Mouse (Mus musculus) NIH3T3 (cell line): ENCODE data around the gene Aqp5.

Source experiments
- DNase-seq: peaks from one replicate; pipeline ENCODE4 v3.0.0-alpha.2; 2012; ENCODE audit warnings: low read depth

Gene Aqp5

DNA sequence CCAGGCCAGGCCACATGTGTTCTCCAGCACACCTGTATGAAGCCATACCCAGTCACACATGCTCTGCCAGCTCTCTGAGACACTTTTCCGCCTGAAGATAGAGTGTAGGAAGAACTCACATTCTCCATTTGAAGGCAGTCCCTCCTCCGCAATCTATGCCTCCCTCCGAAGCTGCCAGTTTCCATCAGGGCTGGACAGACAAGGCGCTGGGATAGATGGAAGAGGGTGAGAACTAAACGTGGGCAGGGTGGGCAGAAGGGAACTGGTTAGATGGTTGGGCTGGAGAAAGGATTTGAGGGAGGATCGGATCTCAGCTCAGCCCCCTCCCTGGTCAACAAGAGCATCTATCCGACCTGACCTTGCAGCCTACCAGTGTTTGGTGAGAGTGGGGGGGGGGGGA, 6.3 kb downstream of the Aqp5 start:
- no peak for DNase-seq

DNA sequence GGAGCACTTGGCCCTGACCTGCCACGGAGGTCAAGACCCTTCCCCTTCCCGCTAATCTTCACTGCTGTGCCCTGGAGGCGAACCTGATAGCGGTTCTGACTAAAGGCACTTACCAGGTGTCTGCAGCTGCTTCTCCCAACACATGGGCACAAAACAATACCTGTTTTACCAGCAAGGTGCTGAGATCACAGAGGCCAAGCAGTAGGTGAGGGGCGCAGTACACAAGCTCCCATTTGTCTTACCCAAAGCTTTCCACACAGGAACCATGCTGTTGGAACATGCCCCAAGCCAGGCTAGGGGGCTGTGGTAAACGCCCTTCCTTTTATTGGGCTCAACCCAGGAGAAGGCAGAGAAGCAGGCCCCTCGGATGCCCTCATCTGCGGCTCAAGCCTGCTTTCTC, 7.0 kb downstream of the Aqp5 start:
- DNase-seq: no peak

DNA sequence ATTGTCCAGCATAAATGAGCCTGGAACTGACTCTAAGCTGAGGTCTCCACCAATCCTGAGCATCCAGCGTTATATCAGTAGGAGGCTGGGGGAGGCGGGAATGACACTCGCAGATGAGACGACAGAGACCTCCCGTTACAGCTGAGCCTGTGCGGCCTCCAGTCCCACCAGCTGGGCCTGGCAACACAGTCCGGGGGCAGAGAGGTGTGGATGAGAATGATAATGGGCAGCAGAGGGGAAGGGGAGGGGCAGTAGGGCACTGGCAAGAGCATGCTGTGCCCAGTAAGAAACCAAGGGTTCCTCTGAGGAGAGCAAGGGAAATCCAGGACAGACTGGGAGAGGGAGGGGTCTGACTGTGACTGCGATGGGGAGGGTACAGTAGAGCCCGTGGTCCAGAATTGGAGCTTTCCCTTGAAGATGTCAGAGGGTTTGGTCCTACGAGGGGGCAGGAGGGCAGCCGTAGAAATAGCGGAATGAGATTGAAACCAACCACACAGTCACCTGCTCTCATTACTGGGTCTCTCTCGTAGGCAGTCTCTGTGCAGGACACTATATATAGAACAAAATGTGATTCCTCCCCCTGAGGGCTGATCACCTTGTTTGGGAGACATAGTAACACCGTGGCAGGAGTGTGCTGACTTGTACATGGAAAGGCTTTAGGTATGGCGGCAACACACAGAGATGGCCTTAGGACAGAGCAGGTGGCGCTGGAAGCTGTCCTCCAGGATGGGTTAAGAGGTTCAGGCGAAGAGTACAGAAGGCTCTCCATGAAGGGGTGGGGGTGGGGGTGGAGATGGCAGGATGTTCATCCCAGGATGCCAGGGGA, 8.9 kb downstream of the Aqp5 start:
- DNase-seq: no peak

DNA sequence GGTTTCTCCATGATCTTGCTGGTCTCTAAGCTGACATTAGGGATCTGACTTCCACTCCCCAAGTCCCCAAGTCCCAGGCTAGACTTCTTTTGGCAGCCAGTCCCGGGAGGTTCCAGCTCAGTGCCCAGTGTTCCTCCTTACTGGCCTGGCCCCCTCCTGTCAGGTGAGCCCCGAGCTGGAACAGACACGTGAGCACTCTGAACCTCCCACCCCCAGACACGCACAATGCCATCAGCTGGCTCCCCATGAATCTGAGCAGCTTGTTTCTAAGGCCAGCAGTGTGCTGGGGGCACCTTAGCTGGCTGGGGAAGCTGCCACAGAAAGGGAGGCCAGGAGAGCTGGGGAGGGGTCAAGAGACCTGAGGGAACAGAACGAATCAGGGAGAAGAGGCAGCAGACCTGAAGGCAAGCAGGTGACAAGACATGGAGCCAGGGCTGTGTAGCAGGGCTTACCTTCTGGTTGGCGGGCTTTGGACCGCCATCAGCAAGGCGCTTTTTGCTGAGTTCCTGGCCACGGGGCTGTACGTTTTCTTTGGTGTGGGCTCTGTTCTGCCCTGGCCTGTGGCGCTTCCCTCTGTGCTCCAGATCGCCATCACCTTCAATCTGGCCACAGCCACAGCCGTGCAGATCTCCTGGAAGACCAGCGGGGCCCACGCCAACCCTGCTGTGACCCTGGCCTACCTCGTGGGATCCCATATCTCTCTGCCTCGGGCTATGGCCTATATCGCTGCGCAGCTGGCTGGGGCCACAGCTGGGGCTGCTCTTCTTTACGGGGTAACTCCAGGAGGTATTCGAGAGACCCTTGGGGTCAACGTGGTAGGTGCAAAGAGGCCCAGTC, 10.6 kb downstream of the Aqp5 start, which contains the start of gene Aqp6:
Aqp6 (plus strand) TSS at position 415 of the 837 bp plus-strand sequence.
- DNase-seq: no peak

DNA sequence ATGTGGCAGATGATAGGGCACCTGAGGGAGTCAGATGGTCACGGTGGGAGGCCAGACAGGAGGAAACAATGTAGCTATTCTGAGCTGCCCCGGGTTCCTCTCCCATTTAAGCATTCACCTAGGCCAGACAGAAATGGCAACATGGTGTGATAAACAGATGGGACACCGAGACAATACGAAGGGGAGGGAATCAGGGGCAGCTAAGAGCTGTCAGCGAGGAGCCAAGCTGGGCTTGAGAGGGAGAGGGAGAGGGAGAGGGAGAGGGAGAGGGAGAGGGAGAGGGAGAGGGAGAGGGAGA, 11.2 kb downstream of the Aqp5 start:
- DNase-seq: no peak

DNA sequence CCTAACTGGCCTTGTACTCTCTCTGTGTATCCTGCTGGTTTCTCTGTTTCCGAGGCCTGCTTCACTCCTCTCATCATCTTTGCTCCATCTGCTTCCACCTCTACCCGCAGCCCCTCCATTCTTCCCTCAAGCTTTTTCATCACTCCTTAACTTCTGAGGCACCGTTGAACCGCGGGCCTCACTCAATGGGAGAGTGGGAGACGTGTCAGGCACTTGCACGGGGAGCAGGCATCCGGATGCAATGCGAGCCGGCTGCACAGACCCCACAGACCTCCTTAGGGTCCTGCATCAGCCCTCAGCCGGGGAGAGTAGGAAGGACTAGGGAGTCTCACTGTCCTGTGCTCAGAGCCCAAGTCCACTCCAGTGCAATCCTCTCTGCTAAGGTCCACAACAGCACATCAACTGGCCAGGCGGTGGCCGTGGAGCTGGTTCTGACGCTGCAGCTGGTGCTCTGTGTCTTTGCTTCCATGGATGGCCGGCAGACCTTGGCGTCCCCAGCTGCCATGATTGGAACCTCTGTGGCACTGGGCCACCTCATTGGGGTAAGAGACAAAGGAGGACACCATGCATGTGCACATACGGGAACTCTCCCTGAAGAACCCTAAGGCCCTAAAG, 11.7 kb downstream of the Aqp5 start:
- no peak for DNase-seq

DNA sequence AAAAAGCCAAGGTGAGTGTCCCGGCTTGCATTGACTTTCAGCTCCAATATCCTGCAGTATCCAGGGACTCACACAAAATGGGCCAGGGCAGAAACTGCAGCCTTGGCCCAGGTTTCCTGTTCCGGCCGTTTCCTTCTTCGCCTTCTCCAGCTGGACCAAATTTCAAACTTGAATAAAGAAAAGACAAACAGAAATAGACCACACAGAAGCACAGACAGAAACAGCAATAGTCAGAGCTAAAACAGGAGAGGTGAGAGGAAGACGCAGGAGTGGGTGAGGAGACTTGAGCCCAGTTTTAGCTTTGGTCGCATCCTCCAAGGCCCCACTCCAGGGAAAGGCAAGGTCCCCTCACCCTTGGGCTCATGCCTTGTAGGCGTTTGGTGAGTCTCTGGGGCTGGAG, 12.6 kb downstream of the Aqp5 start:
- no peak for DNase-seq

DNA sequence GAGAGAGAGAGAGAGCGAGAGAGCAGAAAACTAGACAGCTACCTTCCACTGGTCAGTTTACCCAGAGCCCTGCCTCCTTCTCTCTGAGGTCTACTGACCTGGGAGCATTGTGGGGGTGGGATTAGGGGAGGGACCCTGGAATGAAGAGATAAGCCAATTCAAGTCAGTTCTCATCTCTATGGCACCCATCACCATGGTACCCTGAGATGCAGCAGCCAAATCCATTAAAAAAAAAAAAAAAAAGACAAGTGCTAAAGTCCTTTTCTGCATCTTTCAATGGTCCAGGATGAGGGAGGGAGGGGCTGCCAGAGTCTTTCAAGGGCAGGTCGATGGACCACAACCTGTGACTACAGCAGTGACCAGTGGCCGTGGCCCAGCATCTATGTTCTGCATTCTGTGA, 15.0 kb downstream of the Aqp5 start:
- DNase-seq: no peak

DNA sequence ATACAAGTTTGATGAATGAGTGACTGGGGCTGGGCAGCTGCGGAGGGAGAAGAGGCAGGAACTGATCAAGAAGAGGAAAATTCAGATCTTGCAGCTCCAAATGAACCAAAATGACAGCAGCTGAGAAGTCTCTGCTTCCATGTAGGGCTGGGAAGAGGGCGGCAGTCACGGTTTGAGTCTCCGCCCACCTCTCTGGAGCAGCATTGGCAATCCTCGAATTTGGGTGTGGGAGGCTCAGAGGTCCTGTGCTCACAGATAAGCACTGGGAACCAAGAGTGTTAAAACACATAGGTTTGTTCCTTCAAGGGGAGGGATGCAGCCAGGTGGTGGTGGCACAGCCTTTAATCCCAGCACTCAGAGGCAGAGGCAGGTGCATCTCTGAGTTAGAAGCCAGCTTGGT, 15.9 kb downstream of the Aqp5 start:
- peak; percentile 46 for DNase-seq

DNA sequence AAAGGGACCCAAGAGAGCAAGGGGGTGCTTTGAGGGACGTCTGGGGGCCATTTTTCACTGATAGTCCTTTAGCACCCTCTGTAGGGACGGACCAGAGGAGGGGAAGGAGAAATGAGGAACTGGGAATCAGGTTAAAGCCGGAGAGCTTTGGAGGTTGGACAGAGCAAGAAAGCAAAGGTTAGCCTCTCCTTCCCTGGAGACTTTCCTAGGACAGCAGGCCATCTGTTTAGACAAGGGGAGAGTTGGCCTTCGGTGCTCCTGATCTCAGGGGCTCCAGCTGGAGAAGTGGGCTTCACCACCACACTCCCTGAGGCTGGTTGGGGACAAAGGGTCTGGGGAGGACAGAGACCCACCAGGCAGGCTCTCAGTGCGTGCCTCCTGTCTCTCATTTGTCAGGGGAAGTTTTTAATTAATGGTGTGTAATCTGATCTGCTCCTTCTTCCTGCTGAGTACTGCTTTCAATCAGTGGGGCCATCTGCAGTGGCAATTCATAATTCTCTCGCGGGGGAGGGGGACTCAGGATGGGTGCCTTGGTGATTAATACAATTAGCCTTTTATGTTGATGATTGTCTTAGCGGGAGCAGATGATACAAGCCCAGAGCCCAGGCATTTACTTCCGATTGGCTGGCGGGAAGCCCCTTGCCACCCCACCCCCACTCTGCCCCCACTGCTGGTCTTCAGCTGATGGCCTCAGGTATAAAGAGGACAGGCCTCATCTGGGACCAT, 17.0 kb downstream of the Aqp5 start:
- no peak for DNase-seq

DNA sequence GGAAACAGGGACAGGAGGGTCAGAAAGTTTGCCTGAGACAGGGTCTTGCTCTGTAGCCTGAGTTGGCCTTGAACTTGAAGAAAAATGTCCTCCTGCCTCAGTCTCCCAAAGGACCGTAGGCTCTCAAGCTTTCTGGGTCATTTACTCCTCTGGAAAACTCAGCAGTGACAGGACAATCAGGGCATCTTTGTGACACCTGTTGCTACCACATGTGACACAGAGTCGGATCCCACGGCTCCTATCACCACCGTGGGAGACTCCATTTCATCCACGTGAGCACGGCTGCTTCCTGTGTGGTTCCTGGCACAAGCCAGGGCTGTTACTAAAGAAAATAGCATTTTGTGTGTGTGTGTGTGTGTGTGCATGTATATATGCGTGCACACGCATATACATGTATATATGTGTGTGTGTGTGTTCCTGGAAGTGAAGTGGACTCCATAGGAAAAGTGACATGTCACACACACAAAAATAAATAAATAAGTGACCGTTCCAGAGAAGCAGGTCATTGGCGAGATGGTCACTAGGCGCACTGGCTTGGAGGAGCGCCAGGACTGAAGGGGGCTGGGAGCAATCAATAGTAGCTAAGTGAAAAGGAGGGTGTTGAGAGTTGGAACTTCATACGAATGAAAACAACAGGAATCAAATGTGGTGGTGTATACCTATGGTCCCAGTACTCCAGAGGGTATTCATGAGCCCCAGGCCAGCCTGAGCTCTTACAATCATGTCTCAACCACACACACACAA, 18.0 kb downstream of the Aqp5 start:
- DNase-seq: no peak

DNA sequence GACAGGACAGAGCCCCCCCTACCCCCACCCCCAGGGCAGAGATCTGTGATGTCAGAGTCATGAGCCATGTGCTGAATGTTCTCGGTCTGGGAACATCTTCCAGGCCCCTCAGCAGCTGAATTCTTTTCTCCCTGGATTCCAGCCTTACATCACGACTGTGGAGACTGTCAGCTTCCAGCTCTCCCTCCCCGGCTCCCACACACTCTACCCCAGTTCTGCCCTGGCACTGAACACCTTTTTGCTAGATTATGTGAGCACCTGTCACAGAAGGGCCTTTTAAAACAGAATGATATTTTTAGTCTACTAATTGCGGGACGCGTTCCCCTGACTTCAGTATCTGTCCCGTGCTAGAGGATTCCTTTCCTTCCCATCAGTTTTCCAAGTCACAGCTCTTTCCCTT, 21.0 kb downstream of the Aqp5 start:
- DNase-seq: no peak

DNA sequence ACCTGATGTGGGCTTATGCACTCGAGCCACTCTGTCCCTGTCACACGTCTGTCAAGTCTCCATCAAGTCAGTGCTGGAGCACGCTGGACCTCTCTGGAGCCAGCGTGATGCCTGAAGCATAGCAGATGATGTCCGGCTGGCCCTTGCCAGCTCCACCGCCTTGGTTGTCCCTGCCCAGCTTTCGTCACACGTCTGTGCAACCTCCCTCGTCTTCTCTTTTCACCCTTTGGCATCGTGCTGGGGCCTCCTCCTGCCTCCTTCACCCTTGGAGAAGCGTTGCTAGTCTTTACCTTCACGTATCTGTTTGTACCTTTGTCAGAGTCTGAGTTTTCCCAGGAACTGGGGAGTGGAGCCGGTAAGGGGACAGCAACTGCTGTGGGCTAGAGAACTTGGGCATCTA, 23.7 kb downstream of the Aqp5 start:
- DNase-seq: no peak

DNA sequence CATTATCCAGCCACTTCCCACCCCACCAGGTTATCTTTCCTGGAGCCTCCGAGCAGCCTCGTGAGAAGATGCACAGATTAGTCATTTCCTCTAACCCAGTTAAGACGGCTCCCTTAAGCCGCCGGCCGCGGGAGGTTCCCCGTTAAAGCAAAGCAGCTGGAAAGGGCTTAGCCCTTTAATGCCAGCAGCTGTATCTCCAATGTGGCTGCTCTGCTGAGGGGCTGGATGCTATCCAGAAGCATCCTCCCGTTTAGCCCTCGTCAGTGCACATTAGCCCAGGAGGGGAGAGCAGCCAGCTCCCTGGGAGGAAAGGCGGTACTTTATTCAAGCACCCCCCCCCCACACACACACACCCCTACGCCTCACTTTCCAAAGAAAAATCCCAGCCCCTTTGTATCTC, 24.2 kb downstream of the Aqp5 start:
- peak; percentile 96 for DNase-seq

DNA sequence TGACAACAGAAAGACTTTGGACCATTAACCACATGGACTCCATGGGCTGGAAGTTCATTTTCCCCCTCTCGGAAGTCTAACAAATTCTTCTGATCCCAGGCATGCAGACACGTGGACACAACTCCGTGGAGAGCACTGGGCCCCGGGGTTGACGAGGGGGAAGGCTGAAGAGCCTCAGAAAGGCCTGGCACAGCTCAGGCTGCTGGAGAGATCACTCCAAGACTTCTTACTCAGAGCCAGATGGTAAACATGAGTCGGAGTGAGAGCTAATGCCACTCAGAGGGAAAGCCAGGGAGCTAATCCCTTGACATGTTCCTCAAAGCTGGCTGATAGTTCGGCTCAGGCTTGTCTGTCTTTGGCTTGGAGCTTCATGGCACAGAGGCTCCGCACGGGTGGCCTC, 24.7 kb downstream of the Aqp5 start:
- DNase-seq: peak; percentile 87

DNA sequence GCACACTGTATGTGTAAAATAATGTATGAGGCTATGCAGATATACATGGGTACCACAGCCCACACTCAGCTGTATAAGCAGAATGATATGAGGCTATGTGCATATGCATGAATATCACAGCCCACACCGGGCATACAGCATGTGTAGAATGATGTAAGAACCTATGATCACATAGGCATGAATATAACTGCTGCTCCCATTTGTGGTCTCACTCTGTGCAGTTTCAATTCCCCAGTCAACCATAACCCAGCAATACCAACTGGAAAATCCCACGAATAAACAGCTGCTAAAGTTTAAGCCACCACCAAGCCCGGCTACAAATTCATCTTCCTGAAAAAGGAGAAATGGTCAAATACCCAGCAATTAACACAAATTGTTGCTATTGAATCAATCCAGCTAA, 28.0 kb downstream of the Aqp5 start:
- DNase-seq: no peak

DNA sequence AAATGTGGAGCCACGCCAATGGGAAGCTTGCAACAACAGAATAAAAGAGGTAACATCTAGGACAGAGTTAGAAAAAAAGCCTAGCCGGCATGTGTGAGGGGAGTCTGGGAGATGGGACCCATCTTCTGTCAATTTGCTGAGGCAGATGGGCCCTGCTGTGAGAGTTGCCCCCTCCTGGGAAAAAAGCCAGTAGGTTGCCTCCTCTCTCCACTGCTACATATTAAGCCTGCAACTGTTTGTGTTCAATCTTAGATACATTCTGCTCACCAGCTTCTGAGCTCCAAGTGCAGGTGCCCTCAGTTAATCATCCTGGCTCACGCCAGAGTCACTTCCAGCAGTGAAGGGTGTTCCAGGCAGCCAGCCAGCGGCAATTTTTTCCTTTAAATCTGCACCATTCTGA, 29.2 kb downstream of the Aqp5 start:
- DNase-seq: peak; percentile 57

DNA sequence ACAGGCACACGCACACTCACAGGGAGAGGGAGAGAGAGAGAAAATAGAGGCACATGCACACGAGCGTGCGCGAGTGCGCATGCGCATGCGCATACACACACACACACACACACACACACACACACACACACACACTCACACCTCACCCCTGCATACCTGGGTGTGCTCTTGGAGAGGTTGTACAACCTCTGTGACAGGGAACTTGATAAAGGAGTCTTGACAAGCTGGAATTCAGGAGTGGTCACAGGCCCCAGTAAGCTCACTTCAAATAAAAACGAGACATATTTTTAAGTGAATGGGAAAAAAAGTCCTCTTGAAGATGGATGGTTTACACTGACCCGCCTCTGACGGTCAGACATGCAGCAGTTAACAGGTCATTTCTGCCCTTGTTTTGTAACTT, 31.5 kb downstream of the Aqp5 start:
- no peak for DNase-seq

DNA sequence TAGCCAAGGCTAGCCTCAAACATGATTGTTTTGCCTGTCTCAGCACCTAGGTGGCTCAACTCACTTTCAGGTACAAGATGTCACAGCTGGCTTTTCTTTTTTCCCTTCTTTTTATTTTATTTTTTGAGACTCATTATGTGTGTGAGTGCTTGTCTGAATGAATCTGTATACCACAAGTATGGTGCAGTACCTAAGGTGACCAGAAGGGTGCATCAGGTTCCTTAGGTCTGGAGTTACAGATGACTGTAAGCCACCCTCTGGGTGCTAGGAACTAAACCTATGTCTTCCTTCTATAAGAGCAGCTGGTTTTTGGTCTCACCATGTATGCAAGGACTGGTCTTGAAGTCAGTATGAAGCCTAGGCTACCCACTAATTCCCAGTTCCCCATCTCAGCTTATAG, 41.0 kb downstream of the Aqp5 start:
- peak; percentile 59 for DNase-seq

DNA sequence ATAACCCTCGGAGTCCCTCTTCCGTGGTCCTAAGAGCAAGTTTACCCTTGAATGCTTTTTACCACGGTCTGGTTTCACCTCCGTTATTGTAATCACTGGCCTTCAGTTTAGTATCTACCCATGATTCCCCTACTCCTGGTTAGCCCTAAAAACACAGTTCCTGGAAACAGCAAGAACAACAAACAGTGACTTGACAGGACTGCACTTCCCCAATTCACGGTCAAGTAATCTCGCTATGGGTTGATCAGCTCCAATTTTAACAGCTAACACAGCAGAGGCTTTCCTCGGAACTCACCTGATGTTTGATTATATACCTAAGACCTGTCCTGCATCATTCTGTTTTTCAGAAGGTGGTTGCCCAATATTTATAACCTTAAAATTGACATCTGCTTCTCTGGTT, 44.1 kb downstream of the Aqp5 start:
- no peak for DNase-seq

DNA sequence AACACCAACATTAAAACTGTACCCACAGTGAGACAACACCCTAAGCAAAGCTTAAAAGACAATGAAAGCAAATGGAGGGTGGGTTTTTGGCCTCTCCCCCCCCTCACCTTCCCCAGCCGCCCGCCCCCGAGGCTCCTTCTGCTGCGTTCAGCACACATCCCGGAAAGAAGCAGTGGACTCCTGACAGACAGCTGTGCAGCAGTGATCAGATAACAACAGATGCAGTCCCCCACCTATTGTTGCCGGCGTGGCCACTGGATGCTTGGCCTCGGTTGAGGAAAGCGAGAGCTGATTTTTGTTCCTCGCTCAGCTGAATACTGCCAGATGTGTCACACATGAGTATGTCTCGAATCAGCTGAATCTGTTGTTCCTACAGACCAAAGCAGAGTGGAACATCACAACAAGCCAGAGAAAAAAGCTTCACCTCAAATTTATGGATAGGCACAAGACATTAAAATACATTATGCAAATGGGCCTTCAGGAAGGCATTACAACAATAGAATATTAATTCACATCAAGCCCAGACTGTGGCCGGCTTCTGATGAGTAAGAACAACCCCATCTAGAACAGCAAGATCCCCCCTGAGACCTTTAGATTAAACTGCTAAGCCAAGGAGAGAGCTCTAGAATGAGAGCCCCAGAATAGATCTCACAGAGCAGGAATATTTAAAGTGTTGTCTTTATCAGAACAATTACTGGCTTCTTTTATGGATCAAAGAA, 47.0 kb downstream of the Aqp5 start:
- DNase-seq: no peak
